Mouse (Mus musculus) limb, embryonic 13.5 days (tissue): ENCODE measurements around the gene Gm10799. TPM values are rescaled to one million over a fixed set of nuclear protein-coding genes. Genes with fewer than 3 reads are reported as not detected.
A peak's percentile ranks its signal among the peaks of the same experiment; 100 is the strongest.
"Not testable (repeated sequence)": the region's sequence is repeated elsewhere in the genome, so short reads cannot be mapped to it uniquely, and the experiment has no call there.

Experiments used
- ATAC-seq: fragments of 200-750 bp; cut with Nextera tagmentation; 2 replicates; pipeline ENCODE4 v1.8.0; 2017; ENCODE audit warnings: low read depth, moderate number of reproducible peaks, moderate TSS enrichment; ENCODE audit not compliant: low FRiP score
- H3K27ac ChIP-seq: fragments of 300-500 bp; sonication (generic); 2 replicates; pipeline ENCODE4 v1.5.1; 2015; ENCODE audit warnings: inconsistent platforms, mild to moderate bottlenecking, moderate library complexity
- H3K27me3 ChIP-seq: fragments of 300-500 bp; sonication (generic); 2 replicates; pipeline ENCODE4 v1.6.1; 2015; ENCODE audit warnings: mild to moderate bottlenecking, inconsistent platforms
- H3K36me3 ChIP-seq: fragments of 300-500 bp; sonication (generic); 2 replicates; pipeline ENCODE4 v1.6.1; 2015; ENCODE audit warnings: inconsistent platforms, mild to moderate bottlenecking, moderate library complexity
- H3K4me1 ChIP-seq: fragments of 300-500 bp; sonication (generic); 2 replicates; pipeline ENCODE4 v1.6.1; 2015; ENCODE audit warnings: inconsistent platforms
- H3K4me2 ChIP-seq: fragments of 300-500 bp; sonication (generic); replicated peaks from 2 replicates; pipeline ENCODE4 v1.6.1; 2015; ENCODE audit warnings: inconsistent platforms, mild to moderate bottlenecking, moderate library complexity
- H3K4me3 ChIP-seq: fragments of 300-500 bp; sonication (generic); 2 replicates; pipeline ENCODE4 v1.5.1; 2015; ENCODE audit warnings: moderate library complexity, mild to moderate bottlenecking, inconsistent platforms
- H3K9ac ChIP-seq: fragments of 300-500 bp; sonication (generic); 2 replicates; pipeline ENCODE4 v1.6.1; 2015; ENCODE audit warnings: mild to moderate bottlenecking, inconsistent platforms
- H3K9me3 ChIP-seq: fragments of 300-500 bp; sonication (generic); 2 replicates; pipeline ENCODE4 v1.6.1; 2016; ENCODE audit warnings: inconsistent platforms
- WGBS: fragments of 180-500 bp; shearing (Covaris S2); methylation state at CpG from one replicate; pipeline ENCODE4 v1.1.7; 2015; 5-methylcytosine and 5-hydroxymethylcytosine counted together
- polyA plus RNA-seq: library from polyadenylated mRNA; unstranded; fragments of >200 nt; fragmentation: Nextera tagmentation; extraction: Ambion mirVana; gene quantifications from 2 replicates; pipeline ENCODE4 v1.2.1, GENCODE M21; 2015

The Gm10799 gene
- polyA plus RNA-seq, 1 experiment from 2014 or later = not detected

DNA sequence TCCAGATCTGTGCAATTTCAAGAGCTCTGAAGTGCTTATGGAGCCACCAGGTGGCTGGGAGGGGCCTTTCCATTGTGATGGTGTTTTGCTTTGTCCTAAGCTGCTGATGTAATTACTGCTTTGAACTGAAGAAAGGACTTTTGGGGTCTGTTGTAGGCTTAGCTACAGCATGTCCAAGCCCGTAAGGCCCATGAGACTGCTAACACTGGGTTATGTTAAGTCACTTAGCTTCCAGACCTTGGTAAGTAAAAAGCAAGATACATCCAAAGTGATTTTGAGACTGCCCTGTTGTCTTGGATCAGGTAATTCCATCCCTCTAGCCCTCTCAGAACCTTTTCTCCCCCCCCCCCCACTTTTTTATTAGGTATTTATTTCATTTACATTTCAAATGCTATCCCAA, 28.4 kb upstream of the Gm10799 start:
- ATAC-seq, H3K9ac ChIP-seq, H3K36me3 ChIP-seq, H3K27me3 ChIP-seq, H3K9me3 ChIP-seq, H3K4me3 ChIP-seq, H3K27ac ChIP-seq: not testable (repeated sequence)
- WGBS = 57% methylated on average over 1 of the region's 1 CpGs
- Histone ChIP-seq H3K4me1 (peaks cover 13% of the 10 kb centered on the region), H3K4me2 (peak overlapping the region; percentile 73; the same call in 1 of the 2 replicates)

DNA sequence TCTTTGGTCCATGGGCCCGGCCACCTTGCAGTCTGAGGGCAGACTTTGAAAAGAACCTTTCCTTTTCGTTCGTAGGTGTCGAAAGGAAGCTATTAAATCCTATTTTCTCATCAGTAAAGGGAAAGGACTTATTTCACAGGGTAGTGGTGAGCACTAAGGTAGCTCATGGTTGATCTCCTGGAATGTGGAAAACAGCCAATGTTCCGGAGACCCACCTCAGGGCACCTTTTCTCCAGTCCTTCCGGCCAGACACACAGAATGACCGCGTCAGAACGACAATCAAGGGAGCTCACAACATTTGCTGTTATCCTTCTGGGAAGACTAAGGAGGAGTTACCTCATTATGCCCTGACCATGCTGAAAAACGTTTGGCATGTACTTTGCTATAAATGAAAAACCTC, 27.9 kb upstream of the Gm10799 start:
- Histone ChIP-seq H3K4me1 (peaks cover 13% of the 10 kb centered on the region), H3K9ac (peak overlapping the region; percentile 61), H3K27me3 (no peaks in the 10 kb centered on the region), H3K27ac (peak overlapping the region; percentile 67; the same call in 1 of the 2 replicates), H3K4me3 (peak overlapping the region; percentile 50), H3K4me2 (peak overlapping the region; percentile 73), H3K9me3 (no peaks in the 10 kb centered on the region), H3K36me3 (no peaks in the 10 kb centered on the region)
- 0 out of 2 replicates have a peak, but pooled peaks have one; percentile 5 for ATAC-seq
- 42% methylated on average over 10 of the region's 10 CpGs for WGBS

DNA sequence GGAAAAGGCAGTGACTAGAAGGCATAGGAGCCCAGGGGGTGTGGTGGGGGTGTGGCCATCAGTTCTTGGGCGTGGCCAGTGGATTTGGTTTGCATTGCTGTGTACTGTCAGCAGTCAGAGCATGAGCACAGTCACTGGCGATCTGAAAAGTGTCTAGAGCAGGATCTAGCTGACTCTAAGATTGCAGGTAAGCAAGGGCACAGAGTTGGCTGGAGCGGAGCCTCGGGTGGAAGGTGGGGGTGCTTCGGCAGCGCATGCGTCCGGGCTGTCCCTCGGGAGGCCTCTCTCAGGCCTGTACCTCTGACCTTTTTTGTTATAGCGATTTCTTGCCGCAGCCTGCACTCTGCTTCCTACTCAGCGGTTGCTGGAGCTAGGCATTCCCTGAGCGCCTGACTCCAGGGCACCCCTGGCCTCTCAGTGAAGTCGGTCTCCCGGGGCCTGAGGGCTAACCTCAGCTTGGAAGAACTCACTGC, 27.4 kb upstream of the Gm10799 start, which contains the start of gene Cd59a:
Gene Cd59a (plus strand): TSS at position 61 of the 473 bp plus-strand sequence.
- ATAC-seq = peak; percentile 93
- no peaks in the 10 kb centered on the region for H3K36me3 ChIP-seq

DNA sequence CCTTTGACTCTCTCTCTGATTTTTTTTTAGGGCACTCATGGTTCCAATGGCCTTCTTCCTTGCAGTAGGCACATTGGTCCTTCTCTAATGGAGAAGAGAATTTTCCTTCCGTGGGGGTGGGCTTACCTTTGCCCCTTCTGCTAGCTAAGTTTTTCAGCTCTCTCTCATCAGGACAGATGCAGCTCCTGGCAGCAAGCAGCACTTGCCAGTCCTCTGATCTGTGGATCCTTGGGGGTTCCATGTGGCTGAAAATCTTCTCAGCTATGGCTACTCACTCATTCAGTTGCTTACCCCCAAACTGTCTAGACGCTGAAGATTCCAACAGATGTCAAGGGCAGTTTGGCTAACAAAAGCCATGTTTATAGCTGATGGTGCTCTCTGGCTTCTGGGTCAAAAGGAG, 25.0 kb upstream of the Gm10799 start:
- no peak overlapping the region for H3K4me3 ChIP-seq
- H3K4me2 ChIP-seq = no peak overlapping the region
- H3K27ac ChIP-seq = no peak overlapping the region
- H3K36me3 ChIP-seq = no peaks in the 10 kb centered on the region
- no peak overlapping the region for H3K9ac ChIP-seq
- H3K27me3 ChIP-seq = no peaks in the 10 kb centered on the region
- H3K9me3 ChIP-seq = no peaks in the 10 kb centered on the region
- H3K4me1 ChIP-seq = peaks cover 11% of the 10 kb centered on the region
- ATAC-seq = no peak
- WGBS = 64% methylated on average over 2 of the region's 2 CpGs

More for the DNA sequence above, 27.4 kb upstream of the Gm10799 start, which contains the start of gene Cd59a:
- Histone ChIP-seq H3K9me3 (no peaks in the 10 kb centered on the region), H3K27ac (peak within 1 kb of the TSS; percentile 67), H3K4me1 (peaks cover 13% of the 10 kb centered on the region), H3K27me3 (no peaks in the 10 kb centered on the region), H3K4me2 (peak within 1 kb of the TSS; percentile 73), H3K4me3 (peak within 1 kb of the TSS; percentile 50), H3K9ac (peak within 1 kb of the TSS; percentile 61)
- 12% methylated on average over 15 of the region's 15 CpGs for WGBS

DNA sequence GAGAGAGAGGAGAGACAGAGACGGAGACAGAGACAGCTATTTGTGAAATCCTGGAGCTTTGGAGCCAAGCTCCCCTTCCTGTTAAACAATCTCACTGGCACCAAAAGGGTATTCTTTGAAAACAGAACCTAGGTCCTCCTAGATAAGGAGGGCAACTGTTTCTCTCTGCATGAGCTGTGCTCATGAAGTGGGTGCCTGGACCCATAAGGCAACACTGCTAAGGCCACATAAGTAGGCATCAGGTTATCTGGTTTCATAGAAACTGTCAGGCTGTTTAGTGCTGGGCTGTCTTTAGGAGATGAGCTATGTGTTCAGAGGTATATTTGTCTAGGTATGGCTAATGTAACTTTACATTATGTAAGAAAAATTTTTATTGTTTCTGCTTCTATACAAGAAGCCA, 19.2 kb upstream of the Gm10799 start:
- H3K36me3 ChIP-seq, H3K4me3 ChIP-seq, H3K9me3 ChIP-seq, H3K9ac ChIP-seq, ATAC-seq, H3K4me1 ChIP-seq, H3K27ac ChIP-seq, H3K27me3 ChIP-seq, H3K4me2 ChIP-seq: not testable (repeated sequence)
- 86% methylated on average over 1 of the region's 1 CpGs for WGBS

DNA sequence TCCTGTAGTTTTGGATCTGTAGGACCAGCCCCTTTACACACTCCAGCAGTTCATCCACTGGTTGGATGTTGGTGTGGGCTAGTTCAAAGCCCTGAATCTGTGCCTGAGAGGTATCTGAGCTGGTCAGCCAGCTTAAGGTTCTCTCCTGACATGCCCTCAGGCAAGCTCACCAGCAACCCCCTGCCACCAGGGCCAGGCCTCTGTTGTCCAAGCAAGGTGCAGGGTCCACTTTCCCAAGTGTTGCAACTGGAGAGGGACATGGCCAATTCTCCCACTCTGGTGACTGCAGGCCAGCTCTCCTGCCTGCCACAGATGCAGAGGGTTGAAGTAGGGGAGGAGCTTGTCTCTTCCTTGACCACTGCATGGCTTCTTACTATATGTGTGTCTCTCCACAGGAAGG, 15.7 kb upstream of the Gm10799 start:
- H3K4me3 ChIP-seq, H3K27me3 ChIP-seq, H3K36me3 ChIP-seq, H3K9me3 ChIP-seq, H3K4me2 ChIP-seq, H3K9ac ChIP-seq, ATAC-seq, H3K27ac ChIP-seq, H3K4me1 ChIP-seq: not testable (repeated sequence)

DNA sequence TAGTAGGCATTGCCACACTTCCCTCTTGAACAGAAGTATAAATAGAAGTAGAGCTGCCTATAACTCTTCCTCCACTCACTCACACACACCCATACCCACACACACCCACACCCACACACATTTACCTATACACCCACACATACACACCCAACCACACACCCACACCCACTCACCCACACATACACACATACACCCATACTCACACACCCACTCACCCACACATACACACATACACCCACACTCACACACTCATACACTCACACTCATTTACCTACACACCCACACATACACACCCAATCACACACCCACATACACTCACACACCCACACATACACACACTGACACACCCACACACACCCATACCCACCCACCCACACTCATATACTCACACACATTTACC, 14.1 kb upstream of the Gm10799 start:
- Histone ChIP-seq H3K27me3 (no peaks in the 10 kb centered on the region), H3K4me2 (no peak overlapping the region), H3K9me3 (no peaks in the 10 kb centered on the region), H3K9ac (no peak overlapping the region), H3K36me3 (no peaks in the 10 kb centered on the region), H3K4me3 (no peak overlapping the region), H3K4me1 (no peaks in the 10 kb centered on the region), H3K27ac (no peak overlapping the region)
- no peak for ATAC-seq

DNA sequence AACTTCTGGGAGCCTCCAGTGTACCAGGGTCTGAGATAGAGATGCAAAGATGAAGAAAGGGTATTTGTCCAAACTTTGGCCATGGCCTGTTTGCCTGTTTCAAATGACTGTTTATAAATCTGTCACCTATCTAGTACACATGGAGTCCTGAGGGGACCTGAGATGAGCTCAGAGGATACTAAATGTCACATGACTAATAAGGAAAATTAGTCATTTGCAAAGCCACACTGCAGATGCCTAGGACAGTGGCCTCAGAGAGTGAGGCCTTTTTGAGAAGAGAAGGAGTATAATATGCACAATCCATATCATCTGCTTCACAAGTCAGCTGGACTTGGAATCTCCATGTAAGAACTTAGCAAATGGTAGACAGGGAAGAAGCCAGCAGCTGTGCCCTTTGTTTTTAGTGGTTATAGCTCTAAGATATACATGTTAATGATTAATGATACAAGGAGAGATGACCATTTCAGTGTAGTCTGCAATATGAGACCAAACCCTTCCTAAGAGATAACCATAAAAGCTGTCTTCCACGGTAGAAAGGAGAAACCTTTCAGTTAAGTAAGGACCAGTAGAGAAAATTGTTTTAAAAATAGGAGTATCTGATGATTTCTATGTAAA, 13.2 kb upstream of the Gm10799 start:
- not testable (repeated sequence) for ATAC-seq, H3K9me3 ChIP-seq, H3K4me1 ChIP-seq, H3K4me2 ChIP-seq, H3K36me3 ChIP-seq, H3K27ac ChIP-seq, H3K9ac ChIP-seq, H3K27me3 ChIP-seq, H3K4me3 ChIP-seq
- WGBS = no CpG with 5 or more reads among the region's 1 CpGs

DNA sequence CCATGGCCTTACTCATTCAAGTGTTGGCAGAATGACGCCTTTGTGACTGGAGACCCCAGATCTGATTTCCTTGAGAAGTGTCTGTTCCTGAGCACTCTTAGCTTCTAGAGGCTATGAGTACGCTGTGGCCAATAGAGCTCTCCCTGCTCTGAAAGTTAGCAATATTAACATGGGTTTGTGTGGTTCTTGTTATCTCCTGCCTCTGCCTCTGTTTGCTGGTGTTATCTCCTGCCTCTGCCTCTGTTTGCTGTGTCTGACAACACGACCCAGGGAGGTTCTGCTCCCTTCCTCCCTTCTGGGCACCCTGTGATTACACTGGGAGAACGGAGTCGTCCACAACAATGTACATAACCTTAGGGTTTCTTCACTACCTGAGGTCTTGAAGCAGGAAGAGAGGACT, 9.9 kb upstream of the Gm10799 start:
- 72% methylated on average over 5 of the region's 5 CpGs for WGBS
- H3K27me3 ChIP-seq = not testable (repeated sequence)

DNA sequence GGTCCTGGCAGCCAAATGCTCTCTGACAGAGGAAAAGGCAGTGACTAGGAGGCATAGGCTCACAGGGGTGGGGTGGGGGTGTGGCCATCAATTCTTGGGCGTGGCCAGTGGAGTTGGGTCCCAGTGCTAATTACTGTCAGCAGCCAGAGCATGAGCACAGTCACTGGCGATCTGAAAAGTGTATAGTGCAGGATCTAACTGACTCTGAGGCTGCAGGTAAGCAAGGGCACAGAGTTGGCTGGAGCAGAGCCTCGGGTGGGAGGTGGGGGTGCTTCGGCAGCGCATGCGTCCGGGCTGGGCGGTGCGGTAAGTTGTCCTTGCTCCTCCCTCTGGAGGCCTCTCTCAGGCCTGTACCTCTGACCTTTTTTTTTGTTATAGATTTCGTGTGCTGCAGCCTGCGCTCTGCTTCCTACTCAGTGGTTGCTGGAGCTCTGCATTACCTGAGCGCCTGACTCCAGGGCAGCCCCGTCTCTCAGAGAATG, 1.4 kb upstream of the Gm10799 start, which contains the start of gene Cd59b:
Gene Cd59b (plus strand): TSS at position 146 of the 482 bp plus-strand sequence.
- H3K9ac ChIP-seq = peak within 1 kb of the TSS; percentile 50; the same call in 1 of the 2 replicates
- H3K36me3 ChIP-seq = 0 out of 2 replicates have a peak, but pooled peaks cover 4% of the 10 kb centered on the region
- peaks cover 4% of the 10 kb centered on the region; the same call in 1 of the 2 replicates for H3K4me1 ChIP-seq
- 7% methylated on average over 13 of the region's 13 CpGs for WGBS
- no peaks in the 10 kb centered on the region for H3K27me3 ChIP-seq
- H3K4me2 ChIP-seq = peak within 1 kb of the TSS; percentile 61
- H3K4me3 ChIP-seq = peak within 1 kb of the TSS; percentile 41
- ATAC-seq = peak; percentile 92
- H3K9me3 ChIP-seq = peaks cover 10% of the 10 kb centered on the region
- peak within 1 kb of the TSS; percentile 61; the same call in 1 of the 2 replicates for H3K27ac ChIP-seq

More for the DNA sequence above, 9.9 kb upstream of the Gm10799 start:
- not testable (repeated sequence) for H3K4me2 ChIP-seq, H3K9ac ChIP-seq, H3K4me3 ChIP-seq, ATAC-seq, H3K4me1 ChIP-seq, H3K27ac ChIP-seq, H3K36me3 ChIP-seq, H3K9me3 ChIP-seq

DNA sequence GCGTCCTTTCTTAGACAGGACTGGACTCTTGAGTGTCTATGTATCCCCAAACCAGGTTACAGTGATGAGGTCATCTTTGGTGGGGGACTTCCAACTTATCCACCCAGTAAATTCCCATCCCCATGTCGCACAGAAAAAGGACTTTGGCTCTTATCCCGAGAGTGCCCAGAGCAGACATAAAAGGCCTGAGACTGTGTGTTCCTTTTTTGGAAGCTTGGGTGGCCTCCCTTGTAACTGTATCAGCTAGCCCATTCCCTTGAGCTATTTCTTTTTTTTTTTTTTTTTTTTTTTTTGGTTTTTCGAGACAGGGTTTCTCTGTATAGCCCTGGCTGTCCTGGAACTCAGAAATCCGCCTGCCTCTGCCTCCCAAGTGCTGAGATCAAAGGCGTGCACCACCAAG, 2.8 kb downstream of the Gm10799 start, which contains the start of gene Gm10912:
Gene Gm10912 (plus strand): TSS at position 301 of the 400 bp plus-strand sequence.
- H3K36me3 ChIP-seq = peaks cover 13% of the 10 kb centered on the region
- not testable (repeated sequence) for H3K27me3 ChIP-seq, H3K9ac ChIP-seq, H3K4me2 ChIP-seq, H3K27ac ChIP-seq, H3K9me3 ChIP-seq, H3K4me1 ChIP-seq, H3K4me3 ChIP-seq, ATAC-seq
- WGBS = 85% methylated on average over 6 of the region's 6 CpGs

DNA sequence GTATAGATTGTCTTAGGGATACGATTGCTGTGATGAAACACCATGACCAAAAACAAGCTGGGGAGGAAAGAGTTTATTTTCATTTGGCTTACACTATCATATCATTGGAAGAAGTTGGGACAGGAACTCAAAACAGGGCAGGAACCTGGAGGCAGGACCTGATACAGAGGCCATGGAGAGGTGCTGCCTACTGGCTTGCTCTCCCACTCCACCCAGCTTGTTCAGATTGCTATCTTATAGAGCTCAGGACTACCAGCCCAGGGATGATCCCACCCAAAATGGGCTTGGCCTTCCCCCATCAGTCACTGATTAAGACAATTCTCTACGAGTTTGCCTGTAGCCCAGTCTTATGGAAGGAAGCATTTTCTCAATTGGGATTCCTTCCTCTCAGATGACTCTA, 4.2 kb downstream of the Gm10799 start:
- ATAC-seq = no peak
- H3K4me1 ChIP-seq = no peaks in the 10 kb centered on the region
- no peak overlapping the region for H3K4me2 ChIP-seq
- H3K36me3 ChIP-seq = peaks cover 23% of the 10 kb centered on the region
- no peak overlapping the region for H3K27ac ChIP-seq
- no peaks in the 10 kb centered on the region; the same call in 1 of the 2 replicates for H3K9me3 ChIP-seq
- no peaks in the 10 kb centered on the region for H3K27me3 ChIP-seq
- H3K9ac ChIP-seq = no peak overlapping the region
- WGBS = 85% methylated on average over 2 of the region's 2 CpGs
- no peak overlapping the region for H3K4me3 ChIP-seq
